ENCODE assay signal across 8 mouse cellular contexts in the genomic region with DNA sequence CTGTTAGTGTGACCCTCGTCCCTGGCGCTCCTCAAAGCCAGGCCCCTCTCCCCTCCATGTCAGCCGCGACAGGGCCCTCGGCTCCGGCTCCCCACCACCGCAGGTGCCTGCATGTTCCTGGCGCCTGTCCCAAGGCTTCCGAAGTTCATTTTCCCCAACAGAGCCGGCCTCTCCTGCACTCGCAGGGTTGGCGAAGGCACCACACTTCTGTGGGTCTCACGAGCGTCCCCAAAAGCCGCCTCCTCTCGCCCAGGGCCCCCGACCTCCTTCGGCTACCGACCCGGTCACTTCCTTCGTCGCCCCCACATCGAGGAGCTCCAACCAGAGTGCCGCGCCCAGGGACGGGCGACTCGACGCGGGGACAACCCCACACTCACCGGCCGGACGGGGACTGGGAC. TPM values are rescaled to one million over a fixed set of nuclear protein-coding genes. Genes with fewer than 3 reads are reported as not detected.
DNase-seq lines count a peak whose midpoint lies in the region; ATAC-seq and TF ChIP-seq lines count a peak whose summit lies in the region.

No protein-coding gene starts in this region.

- H3K4me2 ChIP-seq in forebrain, postnatal 0 days (ENCODE audit: low read depth), result peak overlapping the region; percentile 91
- H3K4me2 ChIP-seq in midbrain, postnatal 0 days (ENCODE audit: low read depth, low read length, poor library complexity, severe bottlenecking), result peak overlapping the region; percentile 94

- ATAC-seq in forebrain, postnatal 0 days, result no peak
- no peak for ATAC-seq in midbrain, postnatal 0 days (ENCODE audit: low FRiP score)
- ATAC-seq in CD4-positive, CD25-positive, alpha-beta regulatory T cell, adult 4 months, result no peak

- no peaks in the 10 kb centered on the region for H3K9me3 ChIP-seq in forebrain, postnatal 0 days (ENCODE audit: low read length)
- no peaks in the 10 kb centered on the region for H3K9me3 ChIP-seq in midbrain, postnatal 0 days (ENCODE audit: low read length)

- no peaks in the 10 kb centered on the region for H3K27me3 ChIP-seq in liver, adult 2 months (ENCODE audit: control insufficient read depth, insufficient read depth, low read length)
- no peaks in the 10 kb centered on the region for H3K27me3 ChIP-seq in forebrain, postnatal 0 days (ENCODE audit: insufficient read depth, low read length)
- H3K27me3 ChIP-seq in midbrain, postnatal 0 days (ENCODE audit: insufficient read depth, low read length), result no peaks in the 10 kb centered on the region

- DNase-seq in liver, adult 2 months (ENCODE audit: extremely low read depth, low read depth, low spot score), result peak; percentile 42
- DNase-seq in liver, result no peak
- DNase-seq in c-Kit-positive CD71-positive TER-119-positive erythroid progenitor cells, embryonic 14.5 days (ENCODE audit: low spot score), result peak; percentile 20
- no peak for DNase-seq in forebrain, postnatal 0 days
- DNase-seq in kidney, postnatal 25 days, result peak; percentile 65 to 78
- DNase-seq in midbrain, postnatal 0 days (ENCODE audit: low spot score), result no peak
- DNase-seq in left cerebral cortex, adult 8-10 months (ENCODE audit: low spot score in 2 of 2), result no peak

- WGBS in liver, adult 2 months, result under 1% methylated on average over 33 of the region's 33 CpGs
- WGBS in forebrain, postnatal 0 days, result 1% methylated on average over 33 of the region's 33 CpGs
- 0% methylated on average over 33 of the region's 33 CpGs for WGBS in midbrain, postnatal 0 days

- peaks cover 12% of the 10 kb centered on the region for H3K79me2 ChIP-seq in liver, adult 2 months (ENCODE audit: control insufficient read depth, insufficient read depth, low read length)

- H3K36me3 ChIP-seq in liver, adult 2 months (ENCODE audit: control insufficient read depth, insufficient read depth, low read length), result peaks cover 27% of the 10 kb centered on the region; the same call in 1 of the 2 replicates
- H3K36me3 ChIP-seq in forebrain, postnatal 0 days (ENCODE audit: insufficient read depth), result peaks cover 40% of the 10 kb centered on the region
- peaks cover 30% of the 10 kb centered on the region for H3K36me3 ChIP-seq in midbrain, postnatal 0 days (ENCODE audit: insufficient read depth, low read length)

- peaks cover 15% of the 10 kb centered on the region for H3K4me1 ChIP-seq in liver, adult 2 months (ENCODE audit: control insufficient read depth, insufficient read depth, low read length)
- H3K4me1 ChIP-seq in forebrain, postnatal 0 days (ENCODE audit: insufficient read depth), result peaks cover 3% of the 10 kb centered on the region
- H3K4me1 ChIP-seq in midbrain, postnatal 0 days (ENCODE audit: insufficient read depth, low read length), result no peaks in the 10 kb centered on the region

- H3K4me3 ChIP-seq in liver, adult 2 months (ENCODE audit: insufficient read depth, low read depth, low read length), result peak overlapping the region; percentile 85
- H3K4me3 ChIP-seq in forebrain, postnatal 0 days (ENCODE audit: low read depth, low read length), result peak overlapping the region; percentile 74
- peak overlapping the region; percentile 92 for H3K4me3 ChIP-seq in midbrain, postnatal 0 days (ENCODE audit: low read depth, low read length)

- H3K27ac ChIP-seq in liver, adult 2 months (replicated peaks; ENCODE audit: insufficient read depth, low read depth, low read length), result peak overlapping the region; percentile 84
- peak overlapping the region; percentile 46; the same call in 1 of the 2 replicates for H3K27ac ChIP-seq in forebrain, postnatal 0 days (ENCODE audit: low read depth, low read length)
- H3K27ac ChIP-seq in midbrain, postnatal 0 days (ENCODE audit: low read depth, low read length), result peak overlapping the region; percentile 60

- TF ChIP-seq CTCF in liver, adult 2 months (IDR thresholded peaks at IDR 0.05; ENCODE audit: low read depth, low read length), result no peak
- TF ChIP-seq CTCF in forebrain, postnatal 0 days (IDR thresholded peaks at IDR 0.05; ENCODE audit: low read depth), result no peak
- TF ChIP-seq CTCF in midbrain, postnatal 0 days (IDR thresholded peaks at IDR 0.05), result no peak

- TF ChIP-seq POLR2A in liver, adult 2 months (IDR thresholded peaks at IDR 0.05; ENCODE audit: extremely low read depth, insufficient read depth, low read length), result no peak

- peak overlapping the region; percentile 97 for H3K9ac ChIP-seq in liver, adult 2 months (ENCODE audit: low read depth, low read length)
- H3K9ac ChIP-seq in forebrain, postnatal 0 days, result peak overlapping the region; percentile 77
- peak overlapping the region; percentile 89 for H3K9ac ChIP-seq in midbrain, postnatal 0 days (replicated peaks; ENCODE audit: low read length, poor library complexity, severe bottlenecking)

RNA-seq across cellular contexts. Expression of a gene that starts 0.5 kb away (rescaled TPM):
- 9.6 and 9.8 TPM in 2 replicates for total RNA-seq in liver, adult 2 months (2014; rRNA removed)
- 10.5 and 11.4 TPM in 2 replicates for polyA plus RNA-seq in liver, adult 2 months (2012; rRNA removed)
- 16.9 and 20.5 TPM in 2 replicates for total RNA-seq in forebrain, postnatal 0 days (2014; rRNA removed)
- 19.7 and 20.8 TPM in 2 replicates for polyA plus RNA-seq in forebrain, postnatal 0 days (2015; fragmentation: Nextera tagmentation; extraction: Ambion mirVana)
- 11.7 and 17.0 TPM in 2 replicates for total RNA-seq in midbrain, postnatal 0 days (2014; rRNA removed)
- polyA plus RNA-seq in midbrain, postnatal 0 days (2015; fragmentation: Nextera tagmentation; extraction: Ambion mirVana), result 20.2 and 21.0 TPM in 2 replicates
- total RNA-seq in left cerebral cortex, adult 8-10 months (2022), result 10 to 100 TPM; 19.7 to 24.5 (median 22.8) TPM
- 10 to 100 TPM; 80.4 to 86.0 TPM for polyA plus RNA-seq in CD4-positive, CD25-positive, alpha-beta regulatory T cell, adult 4 months (2017; shearing (Covaris generic))

RNA-seq across cellular contexts. Expression of a gene that starts 1.1 kb away (rescaled TPM):
- 60.9 and 111 TPM in 2 replicates for total RNA-seq in liver, adult 2 months (2014; rRNA removed)
- polyA plus RNA-seq in liver, adult 2 months (2012; rRNA removed), result 215 and 228 TPM in 2 replicates
- total RNA-seq in forebrain, postnatal 0 days (2014; rRNA removed), result 240 and 247 TPM in 2 replicates
- polyA plus RNA-seq in forebrain, postnatal 0 days (2015; fragmentation: Nextera tagmentation; extraction: Ambion mirVana), result 334 and 335 TPM in 2 replicates
- 245 and 287 TPM in 2 replicates for total RNA-seq in midbrain, postnatal 0 days (2014; rRNA removed)
- 325 and 332 TPM in 2 replicates for polyA plus RNA-seq in midbrain, postnatal 0 days (2015; fragmentation: Nextera tagmentation; extraction: Ambion mirVana)
- total RNA-seq in left cerebral cortex, adult 8-10 months (2022), result 100 to 1,000 TPM; 188 to 228 (median 194) TPM
- 100 to 1,000 TPM; 243 to 284 TPM for polyA plus RNA-seq in CD4-positive, CD25-positive, alpha-beta regulatory T cell, adult 4 months (2017; shearing (Covaris generic))

RNA-seq across cellular contexts. Expression of a gene that starts 5.4 kb away (rescaled TPM):
- 9.8 and 11.4 TPM in 2 replicates for total RNA-seq in liver, adult 2 months (2014; rRNA removed)
- 12.4 and 18.3 TPM in 2 replicates for polyA plus RNA-seq in liver, adult 2 months (2012; rRNA removed)
- total RNA-seq in forebrain, postnatal 0 days (2014; rRNA removed), result 15.3 and 26.2 TPM in 2 replicates
- 7.4 and 8.0 TPM in 2 replicates for polyA plus RNA-seq in forebrain, postnatal 0 days (2015; fragmentation: Nextera tagmentation; extraction: Ambion mirVana)
- 10.7 and 28.0 TPM in 2 replicates for total RNA-seq in midbrain, postnatal 0 days (2014; rRNA removed)
- polyA plus RNA-seq in midbrain, postnatal 0 days (2015; fragmentation: Nextera tagmentation; extraction: Ambion mirVana), result 9.6 and 10.3 TPM in 2 replicates
- total RNA-seq in left cerebral cortex, adult 8-10 months (2022), result 10 to 100 TPM; 25.6 to 34.3 (median 30.1) TPM
- polyA plus RNA-seq in CD4-positive, CD25-positive, alpha-beta regulatory T cell, adult 4 months (2017; shearing (Covaris generic)), result 10 to 100 TPM; 24.2 to 33.4 TPM

RNA-seq across cellular contexts. Expression of a gene that starts 5.5 kb away (rescaled TPM):
- total RNA-seq in liver, adult 2 months (2014; rRNA removed), result 0.40 and 0.46 TPM in 2 replicates
- 0.26 and 0.62 TPM in 2 replicates for polyA plus RNA-seq in liver, adult 2 months (2012; rRNA removed)
- 0.54 and 1.1 TPM in 2 replicates for total RNA-seq in forebrain, postnatal 0 days (2014; rRNA removed)
- 0.55 and 1.1 TPM in 2 replicates for polyA plus RNA-seq in forebrain, postnatal 0 days (2015; fragmentation: Nextera tagmentation; extraction: Ambion mirVana)
- total RNA-seq in midbrain, postnatal 0 days (2014; rRNA removed), result 0.99 and 3.7 TPM in 2 replicates
- polyA plus RNA-seq in midbrain, postnatal 0 days (2015; fragmentation: Nextera tagmentation; extraction: Ambion mirVana), result 1.3 and 1.8 TPM in 2 replicates
- total RNA-seq in left cerebral cortex, adult 8-10 months (2022), result under 1 TPM; 0.32 to 1.00 (median 0.46) TPM
- 1 to 10 TPM; 2.5 to 2.8 TPM for polyA plus RNA-seq in CD4-positive, CD25-positive, alpha-beta regulatory T cell, adult 4 months (2017; shearing (Covaris generic))

RNA-seq across cellular contexts. Expression of a gene that starts 11.1 kb away (rescaled TPM):
- total RNA-seq in liver, adult 2 months (2014; rRNA removed), result 432 and 465 TPM in 2 replicates
- 510 and 575 TPM in 2 replicates for polyA plus RNA-seq in liver, adult 2 months (2012; rRNA removed)
- total RNA-seq in forebrain, postnatal 0 days (2014; rRNA removed), result 0.71 and 0.77 TPM in 2 replicates
- not detected in 2 replicates for polyA plus RNA-seq in forebrain, postnatal 0 days (2015; fragmentation: Nextera tagmentation; extraction: Ambion mirVana)
- total RNA-seq in midbrain, postnatal 0 days (2014; rRNA removed), result 0.44 TPM in 1 of 2 replicates, not detected in the other
- polyA plus RNA-seq in midbrain, postnatal 0 days (2015; fragmentation: Nextera tagmentation; extraction: Ambion mirVana), result 0.22 TPM in 1 of 2 replicates, not detected in the other
- not detected for total RNA-seq in left cerebral cortex, adult 8-10 months (2022)
- polyA plus RNA-seq in CD4-positive, CD25-positive, alpha-beta regulatory T cell, adult 4 months (2017; shearing (Covaris generic)), result under 1 TPM in 1 of 2 experiments, not detected in 1; 0.32 TPM

Comparison
In these comparisons a context has a peak if more than half of its experiments do, and no peak if none do; other contexts are left out.
1. DNase-seq: peak in liver, adult 2 months (single experiment), c-Kit-positive CD71-positive TER-119-positive erythroid progenitor cells, embryonic 14.5 days (single experiment) and kidney, postnatal 25 days (2 of 2); none in liver (single experiment), forebrain, postnatal 0 days (single experiment), midbrain, postnatal 0 days (single experiment) and left cerebral cortex, adult 8-10 months (0 of 2).
2. Peak in every context shown above with its lines, with median percentiles within 50 percentile points of each other: H3K27ac ChIP-seq, H3K4me3 ChIP-seq and H3K9ac ChIP-seq.